Mouse (Mus musculus) retina, postnatal 7 days (tissue): ENCODE results near the gene Stn1.

ENCODE experiments used
- DNase-seq: peaks from one replicate; pipeline ENCODE4 v3.0.0-alpha.2; 2012; ENCODE audit warnings: low read depth, low spot score

The Stn1 gene

GRCm38 (mm10) chr19:47510135-47510472 lies 27.2 kb downstream of the Stn1 start:
- DNase-seq, result no peak

- no peak for DNase-seq
Measured at GRCm38 (mm10) chr19:47508771-47509281, 28.5 kb downstream of the Stn1 start.

- DNase-seq, result no peak
Measured at GRCm38 (mm10) chr19:47508191-47508590, 29.1 kb downstream of the Stn1 start.

GRCm38 (mm10) chr19:47507128-47508121 lies 29.9 kb downstream of the Stn1 start:
- no peak for DNase-seq

DNA sequence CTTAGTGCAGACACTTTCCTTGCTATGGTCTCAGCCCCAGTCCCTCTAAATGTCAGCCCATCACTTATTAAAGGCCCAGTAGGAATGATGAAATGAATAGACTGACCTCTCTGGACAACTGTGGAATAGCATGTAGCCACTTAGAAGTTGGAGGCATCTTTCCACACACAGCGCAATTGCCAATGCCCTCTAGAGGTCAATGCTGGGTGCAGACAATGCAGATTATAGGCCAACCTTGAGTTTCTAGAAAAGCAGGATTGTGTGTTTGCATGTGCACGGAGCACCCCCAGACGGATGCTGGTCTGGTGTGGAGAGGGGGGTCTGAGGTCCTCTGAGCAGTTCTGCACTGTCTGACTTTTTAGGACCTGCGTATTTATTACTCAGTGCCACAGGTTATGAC lies 33.7 kb downstream of the Stn1 start:
- peak; percentile 47 for DNase-seq

DNA sequence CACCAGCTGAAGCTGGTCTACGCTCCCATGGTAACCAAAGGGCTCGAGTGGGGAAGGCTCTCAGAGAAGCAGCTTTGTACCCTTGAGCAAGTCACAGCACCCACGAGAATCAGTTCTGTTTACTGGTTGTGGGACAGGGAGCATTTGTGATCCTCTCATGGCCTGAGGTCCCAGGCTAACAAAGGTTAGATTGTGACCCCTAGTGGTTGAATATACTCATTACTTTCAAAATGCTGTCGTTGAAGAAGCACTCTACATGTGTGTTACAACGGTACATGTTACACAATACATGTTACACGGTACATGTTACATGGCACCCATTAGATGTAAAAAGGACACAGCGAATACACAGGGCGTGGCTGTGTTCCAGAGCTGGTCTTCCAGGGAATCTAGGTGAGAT lies 34.7 kb downstream of the Stn1 start:
- peak; percentile 50 for DNase-seq

GRCm38 (mm10) chr19:47500389-47501011 lies 36.8 kb downstream of the Stn1 start:
- no peak for DNase-seq

- DNase-seq, result no peak
Measured at GRCm38 (mm10) chr19:47499841-47500240, 37.5 kb downstream of the Stn1 start.

- no peak for DNase-seq
Measured at GRCm38 (mm10) chr19:47498942-47499341, 38.4 kb downstream of the Stn1 start.

DNA sequence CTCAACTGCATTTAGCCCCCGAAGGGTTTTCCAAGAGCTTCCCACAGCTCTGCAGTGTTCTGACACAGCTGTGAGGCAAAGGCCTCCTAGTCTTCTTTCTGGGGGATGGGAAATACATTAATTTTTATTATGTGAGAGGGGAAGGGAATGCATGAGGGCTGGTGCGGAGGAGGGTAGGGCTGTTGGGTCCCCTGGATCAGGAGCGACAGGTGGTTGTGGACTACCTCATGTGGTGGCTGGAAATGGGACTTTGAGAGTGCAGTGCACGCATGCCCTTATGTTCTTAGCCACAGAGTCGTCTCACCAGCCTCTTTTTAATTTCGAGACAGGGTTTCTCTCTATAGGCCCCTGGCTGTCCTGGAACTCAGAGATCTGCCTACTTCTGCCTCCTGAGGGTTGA lies 39.6 kb downstream of the Stn1 start:
- DNase-seq, result no peak

DNA sequence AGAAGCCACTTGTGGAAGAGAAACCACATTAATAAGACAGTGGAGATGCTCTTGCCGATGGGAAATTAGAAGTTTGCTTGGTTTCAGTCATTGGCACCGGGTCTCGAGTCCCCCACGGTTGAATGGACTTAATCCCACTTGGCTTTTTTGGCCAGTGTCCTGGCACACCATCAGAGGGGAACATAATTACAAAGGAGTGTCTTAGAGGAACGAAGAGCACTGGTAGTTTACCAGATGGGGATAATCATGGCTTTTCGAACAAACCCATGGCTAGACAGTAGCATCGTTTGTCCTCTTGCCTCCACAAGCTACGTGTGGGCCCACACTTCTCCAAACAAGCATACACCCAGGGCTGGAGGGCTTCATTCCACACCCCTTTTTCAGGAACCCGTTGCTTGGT lies 40.0 kb downstream of the Stn1 start:
- DNase-seq, result no peak

DNA sequence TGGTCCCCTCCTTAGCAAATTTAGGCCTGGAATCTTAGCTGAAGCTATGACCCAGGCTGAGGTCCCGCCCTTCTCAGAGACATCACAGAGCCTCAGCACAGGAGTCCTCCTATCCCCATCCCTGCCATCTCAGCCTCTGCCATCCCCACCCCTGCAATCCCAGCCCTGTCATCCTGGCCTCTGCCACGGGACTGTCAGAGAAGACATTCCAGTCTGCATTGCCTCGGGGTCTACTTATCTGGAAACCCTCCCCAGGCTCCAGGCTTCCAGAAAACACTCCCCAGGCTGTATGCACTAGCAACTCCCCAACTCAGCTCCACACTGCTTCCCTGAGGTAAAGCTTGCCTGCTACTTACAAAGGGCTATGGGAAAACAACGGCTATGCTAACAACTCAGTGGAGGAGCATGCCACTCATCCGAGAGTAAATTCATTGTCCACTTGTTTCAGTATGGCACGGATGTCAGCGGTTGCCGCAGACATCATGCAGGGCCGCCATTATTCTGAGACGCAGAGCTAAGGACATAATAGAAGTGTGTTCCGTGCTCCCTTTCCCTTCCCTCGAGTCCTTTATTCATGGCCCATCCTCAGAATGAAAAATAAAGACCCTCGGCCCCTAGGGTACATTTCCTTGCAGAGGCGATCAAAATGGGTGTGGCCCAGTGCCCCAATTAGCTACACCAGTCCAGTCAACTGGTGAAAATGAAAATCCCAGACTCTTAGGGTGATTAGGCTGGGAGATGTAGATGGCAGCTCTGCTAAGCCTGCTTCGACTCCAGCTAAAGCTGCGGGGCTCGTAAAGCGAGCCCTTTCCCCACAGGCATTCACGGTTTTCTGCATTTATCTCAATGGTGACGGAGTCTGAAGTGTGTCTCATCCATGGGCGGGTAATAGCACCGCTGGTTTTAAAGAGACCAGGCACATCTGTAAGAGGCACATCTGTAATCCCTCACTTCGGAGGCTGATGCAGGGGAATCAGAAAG lies 44.0 kb downstream of the Stn1 start:
- DNase-seq, result no peak

GRCm38 (mm10) chr19:47492422-47492821 lies 44.9 kb downstream of the Stn1 start:
- DNase-seq, result no peak

- DNase-seq, result no peak
Measured at GRCm38 (mm10) chr19:47491853-47492252, 45.5 kb downstream of the Stn1 start.

GRCm38 (mm10) chr19:47489233-47489632 lies 48.1 kb downstream of the Stn1 start:
- DNase-seq, result no peak

DNA sequence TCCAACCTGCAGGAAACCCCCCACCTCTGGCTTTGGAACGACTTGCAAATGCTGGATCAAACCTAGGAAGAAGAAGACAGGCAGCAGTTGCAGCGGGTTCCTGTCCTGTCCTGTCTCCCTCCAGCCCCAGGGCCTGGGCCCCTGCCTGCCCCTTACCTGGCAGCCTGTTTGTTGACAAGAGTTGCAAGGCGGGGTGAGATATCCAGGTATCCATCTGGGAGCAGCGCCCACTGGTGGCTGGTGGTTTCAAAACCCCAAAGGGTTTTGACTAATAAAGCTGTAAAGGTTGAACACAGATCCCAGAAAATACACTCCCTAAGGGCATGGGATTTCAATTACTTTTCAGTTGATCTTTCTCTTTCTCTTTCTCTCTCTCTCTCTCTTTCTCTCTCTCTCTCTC lies 49.1 kb downstream of the Stn1 start:
- no peak for DNase-seq

DNA sequence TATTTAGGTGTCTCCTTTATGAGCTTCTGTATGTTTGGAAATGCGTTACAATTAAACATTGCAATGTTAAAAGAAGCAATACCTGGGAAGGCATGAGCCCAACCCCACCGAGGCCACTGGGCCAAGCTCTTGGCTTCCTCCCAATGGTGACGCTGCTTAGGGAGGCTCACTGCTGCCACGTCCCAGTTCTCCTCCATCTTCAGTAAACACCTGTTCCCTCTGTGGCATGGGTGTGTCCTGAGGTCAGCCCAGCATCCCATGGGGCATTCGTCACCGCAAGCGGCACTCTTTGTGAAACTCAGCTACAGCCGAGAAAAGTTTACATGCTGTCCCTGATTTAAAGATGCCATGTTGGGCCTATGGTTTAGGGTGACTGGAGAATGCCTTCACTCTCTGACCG lies 49.7 kb downstream of the Stn1 start:
- DNase-seq, result no peak

GRCm38 (mm10) chr19:47485997-47486566 lies 51.2 kb downstream of the Stn1 start:
- DNase-seq, result no peak

GRCm38 (mm10) chr19:47484110-47484509 lies 53.2 kb downstream of the Stn1 start:
- no peak for DNase-seq

DNA sequence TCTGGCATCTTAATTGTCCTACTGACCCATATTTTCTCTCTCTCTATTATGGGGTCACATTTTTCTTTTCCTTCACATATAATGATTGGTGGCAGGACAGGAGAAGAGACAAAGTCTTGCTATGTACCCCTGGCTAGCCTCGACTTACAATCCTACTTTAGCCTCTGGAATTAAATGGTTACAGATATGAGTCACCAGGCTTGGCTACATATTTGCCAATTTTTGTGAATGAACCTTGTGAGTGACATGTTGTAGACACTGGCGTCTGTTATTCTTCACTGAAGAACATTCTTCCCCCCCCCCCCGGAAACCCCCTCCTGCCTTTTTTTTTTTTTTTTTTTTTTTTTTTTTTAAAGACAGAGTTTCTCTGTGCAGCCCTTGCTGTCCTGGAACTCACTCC lies 54.0 kb downstream of the Stn1 start:
- no peak for DNase-seq

GRCm38 (mm10) chr19:47473453-47473852 lies 63.9 kb downstream of the Stn1 start:
- DNase-seq, result no peak
